Mouse (Mus musculus) heart, postnatal 14 days (tissue): ENCODE measurements at regions not wholly inside any gene's neighbourhood (a gene's known extent, or its start where the extent isn't known, plus 50 kb on each side); places are given as distances from the start of the nearest gene placed in this dataset.

Experiments
- DNase-seq, 2 experiments: peaks; one replicate each; pipeline ENCODE4 v3.0.0; 2021 to 2022
- intact Hi-C: fragments of 180-260 bp; cut with DNase I; formaldehyde crosslinking; loops from one replicate; pipeline ENCODE4 v1.15.1; 2025

- no peak for DNase-seq
- intact Hi-C loops = no loop called here
Measured at GRCm38 (mm10) chr12:88530450-88531143, 170.2 kb downstream of the Adck1 start.

GRCm38 (mm10) chr12:88532261-88532973 is 172.1 kb downstream of the Adck1 start:
- DNase-seq = no peak
- intact Hi-C loops = no loop called here

- DNase-seq = no peak
- intact Hi-C loops = no loop called here
Measured at GRCm38 (mm10) chr12:88551856-88552255, 170.8 kb upstream of the Nrxn3 start.

GRCm38 (mm10) chr12:88555475-88555874 is 167.2 kb upstream of the Nrxn3 start:
- no peak for DNase-seq
- intact Hi-C loops = no loop called here

GRCm38 (mm10) chr12:88558036-88558435 is 164.6 kb upstream of the Nrxn3 start:
- DNase-seq = no peak
- intact Hi-C loops = no loop called here

GRCm38 (mm10) chr12:88579974-88580373 is 142.7 kb upstream of the Nrxn3 start:
- intact Hi-C loops = no loop called here
- DNase-seq = no peak

GRCm38 (mm10) chr12:88605939-88606338 is 116.7 kb upstream of the Nrxn3 start:
- intact Hi-C loops = no loop called here
- no peak for DNase-seq

- intact Hi-C loops = no loop called here
- no peak for DNase-seq
Measured at GRCm38 (mm10) chr12:88620084-88620483, 102.6 kb upstream of the Nrxn3 start.

GRCm38 (mm10) chr12:88644281-88644680 is 78.4 kb upstream of the Nrxn3 start:
- DNase-seq = no peak
- intact Hi-C loops = loop anchor here (5.0 kb wide), 1 partner anchor 1167 kb away; no protein-coding TSS in a partner anchor

GRCm38 (mm10) chr12:88652001-88652719 is 70.5 kb upstream of the Nrxn3 start:
- intact Hi-C loops = no loop called here
- no peak for DNase-seq
